Mouse (Mus musculus): ENCODE results near the gene Tdrd6.

DNA sequence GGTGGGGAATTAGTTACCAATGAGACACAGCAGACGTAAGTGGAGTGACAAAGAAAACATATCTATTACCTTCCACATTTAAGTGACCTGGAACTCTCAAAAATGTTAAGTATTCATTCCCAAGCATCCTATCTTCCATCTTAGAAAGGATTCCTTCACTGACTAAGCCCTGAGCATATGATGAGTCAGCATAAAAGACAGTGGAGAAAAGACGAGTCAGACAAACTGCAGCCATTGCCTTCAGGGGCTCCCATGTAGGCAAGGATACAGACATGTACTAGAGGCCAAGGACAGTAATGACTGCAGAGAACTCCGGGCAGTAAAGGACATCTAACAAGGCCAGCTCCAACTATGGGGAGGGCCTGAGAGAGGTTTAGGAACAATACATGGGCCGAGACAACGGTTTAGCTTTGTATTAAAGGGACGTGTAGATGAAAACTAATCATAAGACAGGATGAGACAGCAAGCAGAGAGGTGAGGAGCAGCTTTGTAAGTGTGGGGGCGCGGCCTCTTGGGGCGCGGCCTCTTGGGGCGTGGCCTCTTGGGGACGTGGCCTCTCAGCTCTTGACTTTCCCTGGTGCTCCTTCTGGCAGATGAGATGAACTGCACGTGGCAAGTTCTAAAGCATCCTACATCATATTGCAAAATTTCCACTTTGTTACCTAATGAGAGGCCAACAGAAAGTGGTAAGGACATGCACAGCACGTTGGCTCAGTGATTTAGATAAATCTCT, 21.4 kb upstream of the Tdrd6 start:
- no peak for TF ChIP-seq CTCF (IDR thresholded peaks at IDR 0.05; ENCODE audit: low read depth)
- TF ChIP-seq EP300 (IDR thresholded peaks at IDR 0.05; ENCODE audit: low read depth), result no peak

Data from heart, postnatal 0 days (tissue).